Mouse (Mus musculus) cortical plate, adult 2 months (tissue): ENCODE measurements around the gene Ppp1r27.

Source experiments
- CTCF ChIP-seq: fragments of 200-500 bp; IDR thresholded peaks from 2 replicates; pipeline ENCODE4 v1.5.1; 2011; ENCODE audit warnings: mild to moderate bottlenecking, control low read depth, low read length; ENCODE audit not compliant: insufficient read depth; ENCODE audit errors: extremely low read depth
- POLR2A ChIP-seq: fragments of 200-500 bp; IDR thresholded peaks from 2 replicates; pipeline ENCODE4 v1.6.1; 2011; ENCODE audit warnings: mild to moderate bottlenecking, low read length, control low read depth; ENCODE audit not compliant: insufficient read depth; ENCODE audit errors: extremely low read depth

GRCm38 (mm10) chr11:120510375-120511030, 40.4 kb downstream of the Ppp1r27 start:
- TF ChIP-seq POLR2A (no peak), CTCF (no peak)
